Mouse (Mus musculus): ENCODE data around the gene Itga11. TPM values are rescaled to one million over a fixed set of nuclear protein-coding genes. Genes with fewer than 3 reads are reported as not detected.

Itga11 gene
- polyA plus RNA-seq, 1 experiment from 2014 or later: 2.2 TPM

DNA sequence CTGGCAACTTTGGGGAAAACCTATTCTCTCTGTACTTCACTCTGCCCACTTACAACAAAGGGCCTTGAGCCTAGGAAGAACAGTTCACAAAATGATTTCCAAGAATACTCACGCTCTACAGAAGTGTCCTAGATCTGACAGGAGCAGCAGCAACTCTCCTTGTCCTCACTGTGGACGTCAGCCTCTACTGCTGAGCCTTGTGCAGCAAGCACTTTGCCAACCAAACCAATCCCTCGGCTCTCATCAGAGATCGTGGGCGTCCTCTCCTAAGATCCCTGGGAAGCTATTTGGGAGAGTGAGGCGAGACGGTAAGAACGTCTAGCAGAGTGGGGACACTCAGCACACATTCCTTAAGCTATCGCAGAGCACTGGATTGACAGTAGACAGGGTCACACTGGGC is 17.6 kb downstream of the Itga11 start:
- H3K9me3 ChIP-seq: no peaks in the 10 kb centered on the region
- 77% methylated on average over 9 of the region's 9 CpGs for WGBS
- DNase-seq (ENCODE audit: low spot score): no peak
- no peak overlapping the region; the same call in 1 of the 2 replicates for H3K27ac ChIP-seq (replicated peaks)
- H3K27me3 ChIP-seq (replicated peaks; ENCODE audit: low read depth, poor library complexity, severe bottlenecking): peaks cover 8% of the 10 kb centered on the region; the same call in 1 of the 2 replicates
- H3K4me3 ChIP-seq: no peak overlapping the region
- no peaks in the 10 kb centered on the region for H3K36me3 ChIP-seq (replicated peaks)
- peaks cover 39% of the 10 kb centered on the region for H3K4me1 ChIP-seq

DNA sequence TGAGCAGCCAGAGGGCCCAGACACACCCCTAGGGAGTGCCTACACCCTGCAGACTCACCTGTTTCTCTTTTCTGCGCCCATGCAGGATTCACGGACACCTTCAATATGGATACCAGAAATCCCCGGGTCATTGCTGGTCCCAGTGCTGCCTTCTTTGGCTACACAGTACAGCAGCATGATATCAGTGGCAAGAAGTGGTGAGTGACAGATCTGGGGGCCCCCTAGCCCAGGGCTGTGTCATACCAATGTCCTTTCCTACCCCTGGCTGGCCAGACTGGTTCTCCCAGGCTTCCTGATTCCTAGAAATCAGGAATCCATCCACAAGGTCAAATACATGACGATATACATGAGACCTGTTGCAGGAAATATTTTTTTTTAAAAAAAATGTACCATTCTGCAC is 19.2 kb downstream of the Itga11 start:
- Histone ChIP-seq H3K36me3 (replicated peaks) (no peaks in the 10 kb centered on the region), H3K4me3 (no peak overlapping the region), H3K9me3 (no peaks in the 10 kb centered on the region), H3K4me1 (peaks cover 32% of the 10 kb centered on the region), H3K27ac (replicated peaks) (no peak overlapping the region), H3K27me3 (replicated peaks; ENCODE audit: low read depth, poor library complexity, severe bottlenecking) (no peaks in the 10 kb centered on the region)
- DNase-seq (ENCODE audit: low spot score): no peak
- WGBS: 84% methylated on average over 4 of the region's 4 CpGs

DNA sequence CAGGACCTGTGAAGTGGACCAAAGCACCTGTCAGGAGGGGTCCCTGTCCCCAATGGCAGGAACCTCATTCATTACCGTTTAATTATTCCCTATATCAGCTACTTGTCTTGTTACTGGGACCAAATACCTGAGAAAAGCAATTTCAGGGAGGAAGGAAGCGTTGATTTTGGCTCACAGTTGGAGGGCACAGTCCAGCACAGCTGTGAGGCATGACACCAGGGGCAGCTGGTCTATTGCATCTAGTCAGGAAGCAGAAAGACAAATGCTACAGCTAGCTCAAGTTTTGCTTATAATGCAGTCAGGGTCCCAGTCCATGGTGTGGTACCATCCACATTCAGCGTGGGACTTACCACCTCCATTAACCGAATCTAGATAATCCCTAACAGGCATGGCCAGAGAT is 29.6 kb downstream of the Itga11 start:
- WGBS: 79% methylated on average over 4 of the region's 4 CpGs

DNA sequence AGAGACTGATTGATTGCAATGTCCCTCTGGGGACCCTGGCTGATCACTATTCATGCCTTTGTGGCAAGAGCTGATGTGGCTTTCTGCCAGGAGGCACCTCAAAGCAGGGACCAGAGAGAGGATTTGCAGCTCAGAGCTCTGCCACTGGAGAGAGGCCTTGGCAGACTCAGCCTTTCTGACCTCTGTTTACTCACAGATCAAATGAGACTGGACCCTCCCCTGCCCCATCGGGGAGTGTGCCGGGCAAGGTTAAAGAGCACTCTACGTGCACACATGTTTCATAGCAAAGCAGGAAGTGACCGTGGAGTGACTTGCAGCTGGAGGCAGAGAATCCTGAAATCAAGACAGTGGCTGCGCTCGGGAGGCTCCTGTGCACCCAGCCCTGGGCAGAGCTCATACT is 30.2 kb downstream of the Itga11 start:
- Histone ChIP-seq H3K36me3 (replicated peaks) (no peaks in the 10 kb centered on the region), H3K4me3 (no peak overlapping the region), H3K4me1 (peaks cover 42% of the 10 kb centered on the region), H3K27ac (replicated peaks) (peak overlapping the region; percentile 83), H3K9me3 (no peaks in the 10 kb centered on the region), H3K27me3 (replicated peaks; ENCODE audit: low read depth, poor library complexity, severe bottlenecking) (peaks cover 7% of the 10 kb centered on the region; the same call in 1 of the 2 replicates)
- DNase-seq (ENCODE audit: low spot score): peak; percentile 67
- 17% methylated on average over 6 of the region's 6 CpGs for WGBS

More for the DNA sequence above, 29.6 kb downstream of the Itga11 start:
- Histone ChIP-seq H3K9me3 (no peaks in the 10 kb centered on the region), H3K36me3 (replicated peaks) (no peaks in the 10 kb centered on the region), H3K27me3 (replicated peaks; ENCODE audit: low read depth, poor library complexity, severe bottlenecking) (peaks cover 7% of the 10 kb centered on the region; the same call in 1 of the 2 replicates), H3K27ac (replicated peaks) (peak overlapping the region; percentile 83), H3K4me3 (no peak overlapping the region), H3K4me1 (peaks cover 36% of the 10 kb centered on the region)
- no peak for DNase-seq (ENCODE audit: low spot score)

DNA sequence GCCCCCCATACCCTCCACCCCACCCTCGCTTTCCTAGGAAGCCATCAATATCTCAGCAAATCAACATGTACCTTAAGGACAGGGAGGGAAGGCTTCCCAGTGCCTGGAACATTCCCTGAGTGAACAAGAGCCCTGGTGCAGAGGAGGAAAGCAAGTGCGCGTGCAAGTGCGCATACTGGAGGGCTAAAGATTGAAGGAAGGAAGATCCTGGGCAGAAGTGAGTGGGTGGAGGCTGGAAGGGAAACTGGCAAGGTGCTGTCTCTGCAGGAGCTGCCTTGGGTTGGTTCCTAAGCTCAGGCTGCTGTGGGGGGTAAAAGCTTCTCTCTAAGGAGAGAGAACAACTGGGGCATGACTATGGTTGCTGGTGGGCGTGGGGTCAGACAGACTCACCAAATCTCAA is 32.4 kb downstream of the Itga11 start:
- 0 out of 2 replicates have a peak, but pooled peaks cover 3% of the 10 kb centered on the region for H3K9me3 ChIP-seq
- H3K27me3 ChIP-seq (replicated peaks; ENCODE audit: low read depth, poor library complexity, severe bottlenecking): peaks cover 7% of the 10 kb centered on the region; the same call in 1 of the 2 replicates
- no peaks in the 10 kb centered on the region for H3K36me3 ChIP-seq (replicated peaks)
- H3K27ac ChIP-seq (replicated peaks): peak overlapping the region; percentile 83
- peaks cover 42% of the 10 kb centered on the region for H3K4me1 ChIP-seq
- DNase-seq (ENCODE audit: low spot score): no peak
- H3K4me3 ChIP-seq: no peak overlapping the region
- 83% methylated on average over 5 of the region's 5 CpGs for WGBS

DNA sequence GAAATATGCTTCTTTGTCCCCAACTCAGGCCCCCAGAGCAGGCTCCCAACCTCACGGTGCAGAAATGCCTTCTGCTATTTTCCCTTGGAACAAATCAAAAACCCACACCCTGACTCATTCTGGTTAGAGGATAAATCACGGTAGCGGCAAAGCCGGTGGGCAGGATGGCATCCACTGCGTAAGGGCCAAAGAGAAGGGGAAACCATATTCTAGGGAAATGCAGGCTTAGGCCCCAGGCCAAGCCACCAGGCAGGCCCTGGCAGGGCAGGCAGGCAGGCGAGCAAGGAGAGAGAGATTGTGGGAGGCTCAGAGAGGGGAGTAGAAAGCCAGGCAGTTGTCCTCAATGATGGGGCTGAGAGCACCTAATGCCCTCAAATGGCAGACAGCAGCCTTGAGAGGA is 34.7 kb downstream of the Itga11 start:
- H3K27me3 ChIP-seq (replicated peaks; ENCODE audit: low read depth, poor library complexity, severe bottlenecking): peaks cover 7% of the 10 kb centered on the region; the same call in 1 of the 2 replicates
- H3K4me3 ChIP-seq: no peak overlapping the region
- H3K27ac ChIP-seq (replicated peaks): peak overlapping the region; percentile 55
- DNase-seq (ENCODE audit: low spot score): no peak
- 0 out of 2 replicates have a peak, but pooled peaks cover 3% of the 10 kb centered on the region for H3K9me3 ChIP-seq
- H3K36me3 ChIP-seq (replicated peaks): no peaks in the 10 kb centered on the region
- H3K4me1 ChIP-seq: peaks cover 46% of the 10 kb centered on the region
- WGBS: 86% methylated on average over 6 of the region's 6 CpGs

DNA sequence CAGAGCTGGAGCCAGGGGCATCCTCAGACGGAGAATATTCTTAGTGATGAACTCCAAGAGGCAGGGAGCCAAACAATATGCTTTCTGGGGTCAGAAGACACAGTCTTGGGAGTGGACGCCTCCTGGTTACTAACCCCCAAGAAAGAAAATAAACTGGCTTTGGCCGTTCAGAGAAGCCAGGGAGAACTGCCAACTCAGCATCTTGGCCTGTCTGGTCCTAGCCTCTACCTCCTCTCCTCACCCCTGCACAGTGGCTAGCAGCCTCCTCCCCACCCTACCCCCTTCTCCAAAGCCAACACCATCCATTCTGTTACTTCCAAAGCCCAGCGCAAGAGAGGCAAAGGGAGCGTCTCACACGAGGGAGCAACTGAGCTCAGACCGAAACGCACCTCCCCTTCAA is 35.4 kb downstream of the Itga11 start:
- Histone ChIP-seq H3K27me3 (replicated peaks; ENCODE audit: low read depth, poor library complexity, severe bottlenecking) (peaks cover 7% of the 10 kb centered on the region; the same call in 1 of the 2 replicates), H3K36me3 (replicated peaks) (no peaks in the 10 kb centered on the region), H3K4me3 (no peak overlapping the region), H3K4me1 (peaks cover 46% of the 10 kb centered on the region), H3K9me3 (0 out of 2 replicates have a peak, but pooled peaks cover 3% of the 10 kb centered on the region), H3K27ac (replicated peaks) (no peak overlapping the region; the same call in 1 of the 2 replicates)
- DNase-seq (ENCODE audit: low spot score): no peak
- 78% methylated on average over 8 of the region's 8 CpGs for WGBS

DNA sequence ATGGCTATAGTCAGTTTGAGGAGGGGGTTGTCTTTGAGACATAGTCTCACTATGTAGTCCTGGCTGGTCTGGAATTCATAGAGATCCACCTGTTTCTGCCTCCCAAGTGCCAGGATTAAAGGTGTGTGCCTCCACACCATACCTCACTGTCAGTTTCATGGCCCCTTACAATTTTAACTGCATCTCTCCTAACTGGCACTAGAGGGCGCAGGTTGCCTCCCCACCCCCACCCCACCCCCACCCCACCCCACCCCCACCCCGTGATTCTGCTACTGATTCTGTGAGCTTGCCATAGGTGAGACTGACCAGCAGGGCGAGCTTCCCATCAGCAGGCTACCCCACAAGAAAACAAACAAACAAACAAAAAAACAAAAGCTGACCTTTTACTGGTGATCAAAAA is 36.7 kb downstream of the Itga11 start:
- 60% methylated on average over 3 of the region's 3 CpGs for WGBS
- Histone ChIP-seq H3K9me3 (0 out of 2 replicates have a peak, but pooled peaks cover 3% of the 10 kb centered on the region), H3K4me3 (no peak overlapping the region), H3K4me1 (peaks cover 46% of the 10 kb centered on the region), H3K27me3 (replicated peaks; ENCODE audit: low read depth, poor library complexity, severe bottlenecking) (peaks cover 7% of the 10 kb centered on the region; the same call in 1 of the 2 replicates), H3K27ac (replicated peaks) (no peak overlapping the region), H3K36me3 (replicated peaks) (no peaks in the 10 kb centered on the region)
- no peak for DNase-seq (ENCODE audit: low spot score)

DNA sequence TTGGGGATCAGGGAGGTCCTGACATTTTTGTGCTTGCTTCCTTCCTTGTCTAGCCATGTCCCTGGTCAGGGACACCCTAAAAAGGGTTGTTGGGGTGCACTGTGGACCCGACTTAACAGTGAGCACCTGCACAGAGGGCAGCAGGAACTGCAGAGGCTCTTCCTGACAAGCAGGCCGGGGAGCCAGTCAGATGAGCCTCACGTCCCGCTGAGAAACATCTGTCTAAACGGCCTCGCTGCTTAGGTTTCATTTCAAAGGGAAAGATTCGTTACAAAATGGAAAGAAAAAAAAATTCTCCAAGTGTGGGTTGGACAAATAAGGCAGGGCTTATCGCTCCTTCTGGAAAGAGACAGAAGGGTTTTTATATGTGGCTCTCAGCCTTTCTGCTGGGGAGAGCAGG is 40.4 kb downstream of the Itga11 start:
- Histone ChIP-seq H3K27ac (replicated peaks) (peak overlapping the region; percentile 74), H3K27me3 (replicated peaks; ENCODE audit: low read depth, poor library complexity, severe bottlenecking) (no peaks in the 10 kb centered on the region), H3K9me3 (0 out of 2 replicates have a peak, but pooled peaks cover 3% of the 10 kb centered on the region), H3K36me3 (replicated peaks) (no peaks in the 10 kb centered on the region), H3K4me3 (no peak overlapping the region), H3K4me1 (peaks cover 56% of the 10 kb centered on the region)
- no peak for DNase-seq (ENCODE audit: low spot score)
- 36% methylated on average over 8 of the region's 8 CpGs for WGBS

DNA sequence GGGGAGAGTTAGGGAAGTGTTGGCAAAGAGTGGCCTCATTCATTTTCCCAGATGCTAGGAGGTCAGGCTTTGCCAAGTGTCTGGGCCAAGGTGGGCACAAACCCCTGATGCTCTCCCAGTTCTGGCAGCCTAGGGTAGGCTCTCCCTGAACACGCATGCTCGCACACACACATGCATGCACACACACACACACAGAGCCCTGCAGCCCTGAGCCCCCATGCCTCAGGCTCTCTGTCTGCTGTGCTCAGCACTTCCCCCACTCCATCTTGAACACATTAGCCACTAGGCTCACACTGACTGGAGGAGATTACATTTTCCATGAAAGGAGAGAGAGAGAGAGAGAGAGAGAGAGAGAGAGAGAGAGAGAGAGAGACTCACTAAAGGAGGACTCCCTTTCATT is 44.2 kb downstream of the Itga11 start:
- Histone ChIP-seq H3K27me3 (replicated peaks; ENCODE audit: low read depth, poor library complexity, severe bottlenecking) (no peaks in the 10 kb centered on the region), H3K4me3 (no peak overlapping the region), H3K9me3 (no peaks in the 10 kb centered on the region), H3K4me1 (peaks cover 66% of the 10 kb centered on the region), H3K27ac (replicated peaks) (peak overlapping the region; percentile 77), H3K36me3 (replicated peaks) (no peaks in the 10 kb centered on the region)
- peak; percentile 74 for DNase-seq (ENCODE audit: low spot score)
- WGBS: 75% methylated on average over 2 of the region's 2 CpGs

DNA sequence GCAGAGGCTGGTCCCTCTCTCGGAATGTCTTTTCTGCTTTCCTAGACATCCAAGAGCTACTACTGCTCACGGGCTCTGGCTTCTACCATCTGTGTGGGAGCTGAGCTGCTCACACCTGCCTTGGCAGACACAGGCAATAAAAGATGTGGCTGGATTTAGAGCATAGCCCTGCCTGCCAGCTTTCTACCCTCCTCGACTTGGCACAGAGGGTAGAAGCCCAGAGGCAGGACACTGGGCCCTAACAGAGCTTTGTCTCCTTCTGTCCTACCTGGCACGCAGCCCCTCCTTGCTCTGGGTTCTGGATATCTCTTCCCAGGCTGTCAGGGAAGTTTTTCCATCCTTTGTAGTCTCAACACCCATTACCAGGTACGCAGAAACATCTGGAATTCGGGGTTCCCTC is 45.1 kb downstream of the Itga11 start:
- no peaks in the 10 kb centered on the region for H3K27me3 ChIP-seq (replicated peaks; ENCODE audit: low read depth, poor library complexity, severe bottlenecking)
- no peaks in the 10 kb centered on the region for H3K9me3 ChIP-seq
- H3K4me1 ChIP-seq: peaks cover 56% of the 10 kb centered on the region
- H3K4me3 ChIP-seq: no peak overlapping the region
- 79% methylated on average over 6 of the region's 6 CpGs for WGBS
- H3K27ac ChIP-seq (replicated peaks): peak overlapping the region; percentile 77
- no peak for DNase-seq (ENCODE audit: low spot score)
- H3K36me3 ChIP-seq (replicated peaks): no peaks in the 10 kb centered on the region

DNA sequence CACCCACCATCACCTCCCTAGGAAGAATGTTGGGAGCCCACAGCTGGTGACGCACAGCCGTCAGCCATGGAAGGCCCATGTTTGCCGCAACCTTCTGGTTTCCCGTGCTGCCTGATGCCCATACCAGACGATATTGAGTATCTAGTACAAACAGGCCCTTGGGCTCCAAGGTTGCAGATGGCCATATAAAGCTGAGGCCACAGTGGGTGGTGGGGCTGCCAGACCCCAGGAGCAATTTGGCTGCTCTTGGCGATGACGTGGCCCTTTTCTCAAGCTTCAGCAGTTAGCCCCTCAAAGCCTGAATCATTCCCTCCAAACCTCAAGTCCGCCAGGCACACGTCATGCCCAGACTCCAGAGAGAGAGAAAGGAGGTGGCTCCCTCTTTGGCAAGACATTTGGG is 46.5 kb downstream of the Itga11 start:
- DNase-seq (ENCODE audit: low spot score): no peak
- 0 out of 2 replicates have a peak, but pooled peaks cover 5% of the 10 kb centered on the region for H3K27me3 ChIP-seq (replicated peaks; ENCODE audit: low read depth, poor library complexity, severe bottlenecking)
- no peaks in the 10 kb centered on the region for H3K9me3 ChIP-seq
- peaks cover 42% of the 10 kb centered on the region for H3K4me1 ChIP-seq
- 90% methylated on average over 9 of the region's 9 CpGs for WGBS
- H3K4me3 ChIP-seq: no peak overlapping the region
- peak overlapping the region; percentile 27; the same call in 1 of the 2 replicates for H3K27ac ChIP-seq (replicated peaks)
- H3K36me3 ChIP-seq (replicated peaks): no peaks in the 10 kb centered on the region

DNA sequence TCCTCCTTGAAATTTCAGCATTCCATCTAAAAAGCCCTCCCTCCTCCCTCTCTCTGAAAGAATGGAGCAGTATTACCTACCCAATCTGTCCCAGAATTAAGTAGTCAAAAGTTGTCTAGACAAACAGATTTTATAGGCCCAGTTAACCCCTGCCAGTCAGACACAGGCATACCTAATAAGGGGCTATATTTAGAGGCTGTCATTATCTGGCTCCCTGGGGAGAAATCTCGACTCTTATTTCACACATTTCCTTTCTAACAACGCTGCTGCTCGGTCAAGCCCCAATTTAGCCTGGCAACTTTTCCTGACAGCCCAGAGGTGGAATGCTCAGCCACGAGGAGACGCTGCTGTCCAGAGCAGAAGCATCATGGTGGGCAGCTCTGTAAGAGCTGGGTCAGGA is 47.6 kb downstream of the Itga11 start:
- peak; percentile 54 for DNase-seq (ENCODE audit: low spot score)

More for the DNA sequence above, 47.6 kb downstream of the Itga11 start:
- H3K36me3 ChIP-seq (replicated peaks): no peaks in the 10 kb centered on the region
- peaks cover 35% of the 10 kb centered on the region for H3K4me1 ChIP-seq
- peak overlapping the region; percentile 48 for H3K27ac ChIP-seq (replicated peaks)
- WGBS: 23% methylated on average over 5 of the region's 5 CpGs
- H3K9me3 ChIP-seq: no peaks in the 10 kb centered on the region
- H3K4me3 ChIP-seq: no peak overlapping the region
- 0 out of 2 replicates have a peak, but pooled peaks cover 6% of the 10 kb centered on the region for H3K27me3 ChIP-seq (replicated peaks; ENCODE audit: low read depth, poor library complexity, severe bottlenecking)

Data from embryonic facial prominence, embryonic 10.5 days (tissue).